Comparison of ENCODE assay signal across 18 mouse cellular contexts in genomic region chr10:70045722-70046121, GRCm38 (mm10).
"Had no signal": no experiment of that assay in that cellular context is flagged by ENCODE, and none has a peak within 500 bp of the region (broad histone marks: within the 10 kb centered on the region; RNA-seq: fewer than 3 reads in every experiment).

No protein-coding gene starts in this region.

- H3K9ac ChIP-seq: liver, embryonic 14.5 days; lung, embryonic 14.5 days; midbrain, embryonic 13.5 days; midbrain, embryonic 15.5 days; neural tube, embryonic 12.5 days; stomach, embryonic 15.5 days had no signal

- H3K4me3 ChIP-seq: megakaryocyte, embryonic 14.5 days; midbrain, embryonic 13.5 days; midbrain, embryonic 15.5 days; neural tube, embryonic 12.5 days; stomach, embryonic 15.5 days had no signal

- DNase-seq: lung, adult 18-20 months; lung, embryonic 14.5 days; lung, postnatal 10 days; lung, postnatal 4 days; right cerebral cortex, postnatal 25 days; right cerebral cortex, postnatal 4 days; spleen, adult 18-20 months; thymus, adult 2 months; thymus, postnatal 25 days; thymus, postnatal 4 days had no signal

- H3K9me3 ChIP-seq: midbrain, embryonic 13.5 days; midbrain, embryonic 15.5 days; neural tube, embryonic 12.5 days; stomach, embryonic 15.5 days had no signal

- H3K27ac ChIP-seq: liver, embryonic 14.5 days; midbrain, embryonic 13.5 days; midbrain, embryonic 15.5 days; neural tube, embryonic 12.5 days; stomach, embryonic 15.5 days; stomach, postnatal 0 days had no signal

- H3K27me3 ChIP-seq: megakaryocyte, embryonic 14.5 days; midbrain, embryonic 13.5 days; midbrain, embryonic 15.5 days; neural tube, embryonic 12.5 days; stomach, embryonic 15.5 days had no signal

- H3K36me3 ChIP-seq: midbrain, embryonic 13.5 days; midbrain, embryonic 15.5 days; neural tube, embryonic 12.5 days; stomach, embryonic 15.5 days had no signal

- ATAC-seq: midbrain, embryonic 13.5 days; midbrain, embryonic 15.5 days had no signal

- H3K4me1 ChIP-seq: megakaryocyte, embryonic 14.5 days; midbrain, embryonic 13.5 days; midbrain, embryonic 15.5 days; neural tube, embryonic 12.5 days; stomach, embryonic 15.5 days had no signal

- H3K4me2 ChIP-seq: lung, embryonic 14.5 days; midbrain, embryonic 11.5 days; midbrain, embryonic 13.5 days; midbrain, embryonic 15.5 days; neural tube, embryonic 12.5 days; stomach, embryonic 15.5 days had no signal
